Mouse (Mus musculus) skeletal muscle tissue, postnatal 0 days (tissue): Measurements from ENCODE around the gene Wdr12. TPM values are rescaled to one million over a fixed set of nuclear protein-coding genes. Genes with fewer than 3 reads are reported as not detected.

Experiments
- polyA plus RNA-seq: library from polyadenylated mRNA; unstranded; fragments of >200 nt; fragmentation: Nextera tagmentation; extraction: Ambion mirVana; gene quantifications from 2 replicates; pipeline ENCODE4 v1.2.1, GENCODE M21; 2015

The Wdr12 gene
- 24.4 and 25.0 TPM in 2 replicates for polyA plus RNA-seq

DNA sequence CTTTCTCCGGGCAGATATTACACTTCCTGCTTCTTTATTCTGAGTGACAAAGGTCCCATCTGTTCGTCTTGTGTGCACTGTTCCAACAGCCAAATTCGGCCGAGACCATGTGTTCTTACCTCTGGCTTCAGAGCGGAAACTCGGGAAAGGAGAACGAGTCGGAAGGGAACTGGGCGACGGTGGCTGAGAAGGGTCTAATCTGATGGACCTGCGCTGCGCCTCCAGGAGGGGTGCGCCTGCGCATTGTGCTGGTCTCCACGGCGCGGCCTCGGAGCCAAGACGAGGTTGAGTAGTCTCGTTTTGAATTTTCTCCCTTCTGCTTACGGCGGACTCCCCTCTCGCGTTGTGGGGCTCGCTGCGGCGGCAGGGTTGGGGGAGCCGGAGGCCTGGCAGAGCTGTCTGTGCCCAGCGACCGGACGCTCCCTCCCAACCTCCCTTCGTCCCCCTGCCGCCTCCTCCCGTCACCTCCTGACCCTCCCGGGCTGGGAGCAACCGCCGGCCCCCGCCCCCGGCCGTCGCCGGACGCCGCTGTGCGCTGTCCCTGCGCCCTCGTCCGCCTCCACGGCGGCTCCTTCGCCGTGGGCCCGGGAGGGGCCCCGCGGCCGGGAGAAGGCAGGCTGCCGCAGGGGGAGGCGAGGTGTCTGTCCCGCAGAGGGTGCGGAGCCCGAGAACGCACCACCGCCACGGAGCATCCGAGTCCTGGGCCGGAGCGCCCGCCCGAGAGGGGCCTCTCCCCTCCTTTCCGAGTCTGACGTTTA, at the start of gene Wdr12, which contains the start of gene Carf:
TSS of gene Wdr12 (minus strand) at position 622 of the 758 bp plus-strand sequence.
TSS of gene Carf (plus strand) at position 224 of the 758 bp plus-strand sequence.

GRCm38 (mm10) chr1:60042796-60043469, 55.5 kb downstream of the Wdr12 start, which contains the start of gene Ica1l:
Ica1l (minus strand) TSS chr1:60043184.

Other genes starting within 250 kb of the Wdr12 start
- 2.6 and 2.8 TPM in 2 replicates for gene Fam117b, start 185.6 kb downstream of the Wdr12 start, polyA plus RNA-seq
- 0.16 and 0.24 TPM in 2 replicates for gene Ica1l, start 55.5 kb downstream of the Wdr12 start, polyA plus RNA-seq
- gene Carf, start 398 bp downstream of the Wdr12 start, polyA plus RNA-seq = 3.4 and 4.0 TPM in 2 replicates
- 3.7 and 5.2 TPM in 2 replicates for gene Nbeal1, start 82.0 kb upstream of the Wdr12 start, polyA plus RNA-seq
- gene Cyp20a1, start 244.7 kb upstream of the Wdr12 start, polyA plus RNA-seq = 16.5 and 17.3 TPM in 2 replicates